Mouse (Mus musculus) layer of hippocampus, adult 2 months (tissue): ENCODE measurements at regions not wholly inside any gene's neighbourhood (a gene's known extent, or its start where the extent isn't known, plus 50 kb on each side); places are given as distances from the start of the nearest gene placed in this dataset.
A peak's percentile ranks its signal among the peaks of the same experiment; 100 is the strongest.

ENCODE experiments used
- DNase-seq, 2 experiments: peaks; one replicate each; pipeline ENCODE4 v3.0.0; 2022; ENCODE audit warnings: low spot score in 2 of 2
- H3K27ac ChIP-seq: fragments of 200-600 bp; 2 replicates; pipeline ENCODE4 v1.8.1; 2022
- H3K4me3 ChIP-seq: fragments of 200-600 bp; 2 replicates; pipeline ENCODE4 v1.8.1; 2022; ENCODE audit warnings: mild to moderate bottlenecking
- CTCF ChIP-seq: fragments of 200-600 bp; conservative IDR thresholded peaks from 2 replicates; pipeline ENCODE4 v1.8.1; 2022; ENCODE audit warnings: antibody characterized with exemption, mild to moderate bottlenecking, moderate library complexity

- no peak overlapping the region for H3K27ac ChIP-seq
- DNase-seq = no peak
- H3K4me3 ChIP-seq = no peak overlapping the region
- no peak for TF ChIP-seq CTCF
Observed at GRCm38 (mm10) chr10:74722971-74723370, 244.0 kb upstream of the Gnaz start.

- no peak for TF ChIP-seq CTCF
- Histone ChIP-seq H3K27ac (no peak overlapping the region), H3K4me3 (no peak overlapping the region)
- DNase-seq = no peak
Observed at GRCm38 (mm10) chr10:74749446-74749845, 217.5 kb upstream of the Gnaz start.

DNA sequence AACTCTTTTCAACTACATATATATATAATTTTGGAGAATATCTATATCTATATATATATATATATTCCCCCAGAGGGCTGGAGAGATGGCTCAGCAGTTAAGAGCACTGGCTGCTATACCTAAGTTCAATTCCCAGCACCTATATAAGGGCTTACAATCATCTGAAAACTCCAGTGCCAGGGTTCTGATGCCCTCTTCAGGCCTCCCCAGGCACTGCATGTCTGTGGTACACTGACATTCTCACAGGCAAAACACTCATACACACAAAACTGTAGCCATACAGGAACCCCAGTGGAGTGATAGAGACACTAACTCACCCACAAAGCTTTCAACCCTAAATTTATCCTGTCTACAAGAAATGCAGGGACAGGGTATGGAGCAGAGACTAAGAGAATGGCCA, 216.1 kb upstream of the Gnaz start:
- H3K27ac ChIP-seq = no peak overlapping the region
- DNase-seq = no peak
- H3K4me3 ChIP-seq = no peak overlapping the region
- peak; percentile 33 for TF ChIP-seq CTCF

DNA sequence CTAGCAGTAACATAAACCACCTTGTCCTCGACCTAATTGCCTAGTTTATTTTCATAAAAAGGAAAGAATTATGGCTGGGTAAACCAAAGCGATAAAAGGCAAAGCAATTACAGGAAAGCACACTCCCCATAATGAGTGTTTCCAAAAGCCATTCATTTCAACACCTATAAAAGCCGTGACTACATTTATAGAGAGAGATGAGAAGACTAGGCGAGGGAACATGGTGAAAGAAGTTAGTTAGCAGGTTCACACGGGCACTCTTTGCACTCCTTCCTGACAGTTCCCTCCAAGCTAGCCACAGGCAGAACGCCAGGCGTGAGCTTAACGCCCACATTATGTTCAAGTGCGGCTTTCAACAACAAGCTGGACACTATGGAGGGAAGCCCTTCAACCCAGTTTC, 206.2 kb upstream of the Gnaz start:
- Histone ChIP-seq H3K27ac (no peak overlapping the region), H3K4me3 (no peak overlapping the region)
- no peak for DNase-seq
- TF ChIP-seq CTCF = no peak

DNA sequence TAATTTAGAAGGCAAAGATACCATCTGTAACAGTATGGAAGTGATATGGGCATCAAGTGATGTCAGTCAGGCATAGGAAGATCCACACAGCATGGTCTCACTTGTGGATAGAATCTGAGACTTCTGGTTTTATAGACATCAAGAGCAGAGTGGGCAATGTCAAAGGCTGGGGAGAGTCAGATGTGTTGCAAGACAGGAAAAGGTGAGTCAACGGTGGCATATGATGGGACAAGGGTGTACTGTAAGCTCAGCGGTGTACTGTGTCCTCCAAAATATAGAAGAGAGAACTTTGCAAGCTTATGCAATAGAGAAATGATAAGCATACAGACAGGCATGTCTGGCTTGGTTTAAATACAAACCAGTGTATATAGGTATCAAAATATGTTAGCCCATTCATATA, 177.7 kb upstream of the Gnaz start:
- Histone ChIP-seq H3K27ac (no peak overlapping the region), H3K4me3 (no peak overlapping the region)
- no peak for TF ChIP-seq CTCF
- no peak for DNase-seq

GRCm38 (mm10) chr10:74789987-74790386, 177.0 kb upstream of the Gnaz start:
- no peak overlapping the region for H3K27ac ChIP-seq
- DNase-seq = no peak
- TF ChIP-seq CTCF = no peak
- no peak overlapping the region for H3K4me3 ChIP-seq

DNA sequence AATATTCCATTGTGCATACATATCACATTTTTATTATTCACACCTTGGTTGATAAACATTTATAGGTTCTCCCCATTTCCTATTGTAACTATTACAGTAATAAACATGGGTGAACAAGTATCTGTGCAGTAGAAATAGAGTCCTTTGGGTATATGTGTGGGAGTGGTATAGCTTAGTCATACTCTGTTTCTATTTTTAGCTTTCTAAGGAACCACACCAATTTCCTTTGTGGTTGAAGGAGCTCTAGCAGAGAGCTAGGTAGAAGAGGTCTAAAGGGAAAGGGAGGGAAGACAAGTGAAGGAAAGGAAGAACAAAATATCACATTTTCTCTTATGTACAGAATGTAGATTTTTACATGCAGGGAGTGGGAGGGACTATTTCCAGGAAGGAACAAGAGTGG, 143.6 kb upstream of the Gnaz start:
- no peak overlapping the region for H3K4me3 ChIP-seq
- no peak overlapping the region for H3K27ac ChIP-seq
- no peak for TF ChIP-seq CTCF
- no peak for DNase-seq

DNA sequence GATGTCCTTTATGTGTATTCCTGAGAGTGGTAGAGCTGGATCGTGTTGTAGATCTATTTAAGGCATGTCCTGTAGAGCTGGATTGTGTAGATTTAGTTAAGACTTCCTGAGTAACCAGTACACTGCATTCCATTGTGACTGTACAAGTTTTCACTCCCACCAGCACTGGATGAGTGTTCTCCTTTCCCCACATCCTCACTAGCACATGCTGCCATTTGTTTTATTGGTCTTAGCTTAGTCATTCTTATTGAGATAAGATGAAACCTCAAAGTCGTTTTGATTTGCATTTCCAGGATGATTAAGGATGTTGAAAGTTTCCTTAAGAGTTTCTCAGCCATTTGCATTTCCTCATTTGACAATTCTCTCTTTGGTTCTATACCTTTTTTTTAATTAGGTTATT, 132.6 kb upstream of the Gnaz start:
- Histone ChIP-seq H3K4me3 (no peak overlapping the region), H3K27ac (no peak overlapping the region)
- no peak for DNase-seq
- TF ChIP-seq CTCF = no peak

GRCm38 (mm10) chr10:74848372-74848771, 118.6 kb upstream of the Gnaz start:
- no peak overlapping the region for H3K27ac ChIP-seq
- peak; percentile 93 for TF ChIP-seq CTCF
- DNase-seq = peak; percentile 76 to 83
- peak overlapping the region; percentile 6; the same call in 1 of the 2 replicates for H3K4me3 ChIP-seq

GRCm38 (mm10) chr10:74854991-74855664, 111.8 kb upstream of the Gnaz start:
- Histone ChIP-seq H3K27ac (no peak overlapping the region), H3K4me3 (no peak overlapping the region)
- DNase-seq = no peak
- TF ChIP-seq CTCF = no peak
